Mouse (Mus musculus) heart, adult 2 months (tissue): ENCODE results near the gene Tcf25. TPM values are rescaled to one million over a fixed set of nuclear protein-coding genes. Genes with fewer than 3 reads are reported as not detected.

ENCODE experiments used
- DNase-seq, 2 experiments: peaks; one replicate each; pipeline ENCODE4 v3.0.0; 2021
- H3K27ac ChIP-seq: fragments of 200-600 bp; 2 replicates; pipeline ENCODE4 v1.8.1; 2022
- H3K27me3 ChIP-seq: fragments of 200-500 bp; 2 replicates; pipeline ENCODE4 v1.6.1; 2012; ENCODE audit warnings: mild to moderate bottlenecking, low read length, inconsistent platforms, mixed read lengths; ENCODE audit not compliant: control insufficient read depth, insufficient read depth
- H3K36me3 ChIP-seq: fragments of 200-500 bp; 2 replicates; pipeline ENCODE4 v1.6.1; 2012; ENCODE audit warnings: low read length, inconsistent platforms; ENCODE audit not compliant: control insufficient read depth, insufficient read depth
- H3K4me1 ChIP-seq: fragments of 200-500 bp; 2 replicates; pipeline ENCODE4 v1.6.1; 2011; ENCODE audit warnings: low read length; ENCODE audit not compliant: control insufficient read depth, insufficient read depth
- H3K4me3 ChIP-seq: fragments of 200-600 bp; 2 replicates; pipeline ENCODE4 v1.8.1; 2022
- H3K79me2 ChIP-seq: fragments of 200-500 bp; replicated peaks from 2 replicates; pipeline ENCODE4 v1.6.1; 2012; ENCODE audit warnings: mild to moderate bottlenecking, inconsistent platforms, low read length, moderate library complexity, mixed read lengths; ENCODE audit not compliant: control insufficient read depth, insufficient read depth
- H3K9ac ChIP-seq: fragments of 200-500 bp; 2 replicates; pipeline ENCODE4 v1.6.1; 2012; ENCODE audit warnings: low read depth, mild to moderate bottlenecking, control low read depth, inconsistent platforms, low read length, mixed read lengths
- CTCF ChIP-seq: fragments of 200-600 bp; IDR thresholded peaks from 2 replicates; pipeline ENCODE4 v1.8.1; 2022; ENCODE audit warnings: antibody characterized with exemption, mild to moderate bottlenecking, moderate library complexity
- EP300 ChIP-seq: fragments of 200-500 bp; IDR thresholded peaks from 2 replicates; pipeline ENCODE4 v1.6.1; 2011; ENCODE audit warnings: low read depth, low read length, control low read depth; ENCODE audit not compliant: insufficient read depth
- POLR2A ChIP-seq: fragments of 200-500 bp; IDR thresholded peaks from 2 replicates; pipeline ENCODE4 v1.6.1; 2011; ENCODE audit warnings: mild to moderate bottlenecking, low read depth, low read length, control low read depth; ENCODE audit not compliant: insufficient read depth
- WGBS: fragments of 180-500 bp; shearing (Covaris S2); methylation state at CpG from one replicate; pipeline ENCODE4 v1.1.7; 2018; 5-methylcytosine and 5-hydroxymethylcytosine counted together
- intact Hi-C: fragments of 180-260 bp; cut with DNase I; formaldehyde crosslinking; loops from one replicate; pipeline ENCODE4 v1.15.1; 2025
- long read RNA-seq: library from polyadenylated mRNA; stranded (forward); transcript quantifications from one replicate; pipeline ENCODE4 v2.0.0, GENCODE M21; 2021
- polyA plus RNA-seq: library from polyadenylated mRNA; depleted of rRNA; stranded (reverse); fragments of >200 nt; gene quantifications from 2 replicates; pipeline ENCODE4 v1.2.3, GENCODE M21; 2012; rRNA removed
- total RNA-seq, 2 experiments: library from RNA; stranded (reverse); gene quantifications; 2 replicates each; pipeline ENCODE4 v1.2.3; 2021

The Tcf25 gene
- total RNA-seq (100 to 1,000 TPM; 125 to 134 TPM), polyA plus RNA-seq (137 and 147 TPM in 2 replicates)
- long read RNA-seq, full-length matches to known transcripts: 124 of 153 reads
- long read RNA-seq, partial matches to known transcripts: 13 of 153 reads
- long read RNA-seq, other reads (novel, unspliced or antisense): 16 of 153 reads

DNA sequence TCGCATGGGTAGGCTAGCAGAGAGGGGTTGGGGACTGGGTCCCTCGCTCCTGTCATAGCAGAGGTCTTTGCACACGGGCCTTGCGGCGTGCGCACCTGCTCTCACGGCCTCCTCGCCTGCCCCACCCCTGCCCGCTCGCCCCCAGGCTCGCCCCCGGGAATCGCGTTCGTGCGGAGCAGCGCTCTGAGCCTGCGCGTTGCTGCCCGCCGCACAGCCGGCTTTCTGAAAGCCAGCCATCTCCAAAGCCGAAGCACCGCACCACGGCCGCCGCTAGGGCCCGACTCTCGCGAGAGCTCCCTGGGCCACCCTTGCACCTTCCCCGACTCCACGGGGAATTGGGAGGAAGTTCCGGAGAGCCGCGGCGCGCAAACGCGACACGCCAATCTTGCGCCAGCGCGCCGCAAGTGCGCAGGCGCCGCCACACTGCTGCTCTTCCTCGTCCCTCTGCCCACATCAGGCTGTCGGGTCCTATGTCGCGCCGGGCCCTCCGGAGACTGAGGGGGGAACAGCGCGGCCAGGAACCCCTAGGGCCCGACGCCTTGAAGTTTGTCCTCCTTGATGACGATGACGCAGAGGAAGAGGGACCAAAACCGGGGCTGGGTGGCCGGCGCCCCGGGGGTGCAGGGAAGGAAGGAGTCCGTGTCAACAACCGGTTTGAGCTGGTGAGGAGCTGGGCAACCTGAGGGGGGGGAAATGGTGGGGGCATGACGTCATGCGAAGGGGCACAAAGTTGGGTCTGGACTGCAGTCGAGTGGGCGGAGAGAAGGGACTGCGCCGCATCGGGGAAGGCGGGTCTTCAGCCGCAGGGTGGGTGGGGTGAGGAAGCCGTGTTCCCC, at the start of gene Tcf25:
Tcf25 (plus strand) TSS at position 351 of the 836 bp plus-strand sequence.
- intact Hi-C loops: loop anchor here (5.0 kb wide), 1 partner anchor 121 kb away; the partner anchor contains the start of genes Vps9d1 and Zfp276
- H3K27ac ChIP-seq: peak within 1 kb of the TSS; percentile 98
- DNase-seq: peak; percentile 95 to 97
- no peaks in the 10 kb centered on the region for H3K36me3 ChIP-seq
- no peaks in the 10 kb centered on the region for H3K27me3 ChIP-seq
- peaks cover 2% of the 10 kb centered on the region for H3K4me1 ChIP-seq
- peak within 1 kb of the TSS; percentile 83 for H3K4me3 ChIP-seq
- under 1% methylated on average over 75 of the region's 75 CpGs for WGBS
- H3K9ac ChIP-seq: peak within 1 kb of the TSS; percentile 82
- TF ChIP-seq EP300 (no peak), CTCF (peak; percentile 83), POLR2A (peak; percentile 89)
- H3K79me2 ChIP-seq: peaks cover 3% of the 10 kb centered on the region; the same call in 1 of the 2 replicates

DNA sequence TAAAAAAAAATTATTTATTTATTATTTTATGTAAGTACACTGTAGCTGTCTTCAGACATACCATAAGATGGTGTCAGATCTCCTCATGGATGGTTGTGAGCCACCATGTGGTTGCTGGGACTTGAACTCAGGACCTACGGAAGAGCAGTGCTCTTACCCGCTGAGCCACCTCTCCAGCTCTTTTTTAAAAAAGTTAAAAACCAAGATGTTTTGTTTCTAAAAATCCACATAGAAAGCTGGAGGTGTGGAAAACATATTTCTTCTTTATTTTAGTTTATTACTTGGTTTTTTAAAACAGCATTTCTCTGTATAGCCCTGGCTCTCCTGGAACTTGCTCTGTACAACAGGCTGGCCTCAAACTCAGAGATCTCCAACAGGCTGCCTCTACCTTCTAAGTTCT, 45.0 kb upstream of the Tcf25 start:
- Histone ChIP-seq H3K79me2 (no peaks in the 10 kb centered on the region), H3K9ac (no peak overlapping the region), H3K27ac (no peak overlapping the region), H3K27me3 (peaks cover 3% of the 10 kb centered on the region), H3K4me3 (no peak overlapping the region), H3K4me1 (no peaks in the 10 kb centered on the region), H3K36me3 (no peaks in the 10 kb centered on the region)
- 89% methylated on average over 2 of the region's 2 CpGs for WGBS
- no peak for DNase-seq
- TF ChIP-seq EP300 (no peak), POLR2A (no peak), CTCF (no peak)
- intact Hi-C loops: no loop called here

DNA sequence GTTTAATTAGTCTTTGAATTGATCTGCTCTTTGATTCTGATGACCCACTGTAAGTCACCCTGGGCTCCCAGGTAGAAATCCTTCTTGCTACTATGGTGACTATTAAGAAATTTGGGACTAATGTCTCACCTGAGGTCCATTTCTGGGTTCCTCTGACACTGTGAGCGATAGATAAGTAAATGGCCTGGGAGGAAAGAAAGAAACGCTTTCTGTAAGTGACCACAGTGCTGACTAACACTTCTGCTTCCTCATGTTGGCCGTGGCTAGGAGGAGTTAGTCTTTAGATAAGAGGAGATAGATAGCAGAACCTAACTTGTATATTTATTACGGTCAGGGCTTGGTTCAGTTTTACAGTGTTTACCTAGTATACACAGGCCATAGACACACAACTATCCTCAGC, 44.2 kb upstream of the Tcf25 start:
- H3K27me3 ChIP-seq: peaks cover 3% of the 10 kb centered on the region
- no peak overlapping the region for H3K27ac ChIP-seq
- H3K36me3 ChIP-seq: no peaks in the 10 kb centered on the region
- no peak overlapping the region for H3K9ac ChIP-seq
- no peaks in the 10 kb centered on the region for H3K4me1 ChIP-seq
- TF ChIP-seq EP300 (no peak), POLR2A (no peak), CTCF (no peak)
- intact Hi-C loops: no loop called here
- H3K4me3 ChIP-seq: no peak overlapping the region
- no peak for DNase-seq
- 47% methylated on average over 4 of the region's 4 CpGs for WGBS
- H3K79me2 ChIP-seq: no peaks in the 10 kb centered on the region

DNA sequence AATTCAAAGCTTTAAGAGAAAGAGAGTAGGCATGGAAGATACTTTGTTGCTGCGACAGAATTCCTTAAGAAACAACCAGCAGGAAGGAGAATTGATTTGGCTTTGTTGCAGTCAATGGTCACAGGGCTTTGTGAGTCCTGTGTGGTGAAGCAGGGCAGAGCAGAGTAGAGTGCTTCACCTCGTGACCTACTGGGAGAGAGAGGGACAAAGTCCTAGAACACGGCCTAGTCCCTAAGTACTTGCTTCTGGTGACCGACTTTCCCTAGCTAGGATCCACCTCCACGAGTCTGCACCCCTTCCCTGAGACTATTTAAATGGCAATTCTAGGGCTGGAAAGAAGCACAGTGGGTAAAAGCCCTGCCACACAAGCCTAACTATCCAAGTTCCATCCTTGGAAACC, 43.6 kb upstream of the Tcf25 start:
- TF ChIP-seq CTCF: no peak
- no peak for TF ChIP-seq EP300
- no peak for TF ChIP-seq POLR2A
- H3K4me3 ChIP-seq: no peak overlapping the region
- H3K9ac ChIP-seq: no peak overlapping the region
- H3K27me3 ChIP-seq: peaks cover 3% of the 10 kb centered on the region
- no peaks in the 10 kb centered on the region for H3K4me1 ChIP-seq
- WGBS: 76% methylated on average over 5 of the region's 5 CpGs
- H3K79me2 ChIP-seq: no peaks in the 10 kb centered on the region
- DNase-seq: no peak
- H3K36me3 ChIP-seq: no peaks in the 10 kb centered on the region
- intact Hi-C loops: no loop called here
- H3K27ac ChIP-seq: no peak overlapping the region

DNA sequence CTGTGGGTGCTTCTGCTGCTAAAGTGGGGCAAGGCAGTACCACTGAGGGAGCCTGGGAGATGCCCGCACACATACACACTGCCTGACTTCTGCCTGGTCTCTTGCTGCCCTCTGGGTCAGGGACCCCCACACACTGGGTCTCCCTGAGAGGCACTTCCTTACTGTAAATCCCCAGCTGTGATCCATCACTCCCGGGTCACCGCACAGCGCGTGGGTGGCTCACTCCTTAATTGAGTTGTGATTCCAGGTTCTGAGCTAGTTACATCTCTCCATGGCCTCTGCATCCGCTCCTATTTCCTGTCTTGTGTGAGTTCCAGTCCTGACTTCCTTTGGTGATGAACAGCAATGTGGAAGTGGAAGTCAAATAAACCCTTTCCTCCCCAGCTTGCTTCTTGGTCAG, 42.9 kb upstream of the Tcf25 start:
- Histone ChIP-seq H3K36me3 (no peaks in the 10 kb centered on the region), H3K79me2 (no peaks in the 10 kb centered on the region), H3K9ac (no peak overlapping the region), H3K27me3 (peaks cover 3% of the 10 kb centered on the region), H3K27ac (no peak overlapping the region), H3K4me1 (no peaks in the 10 kb centered on the region), H3K4me3 (no peak overlapping the region)
- intact Hi-C loops: no loop called here
- WGBS: 47% methylated on average over 6 of the region's 6 CpGs
- no peak for DNase-seq
- TF ChIP-seq CTCF (no peak), EP300 (no peak), POLR2A (no peak)

DNA sequence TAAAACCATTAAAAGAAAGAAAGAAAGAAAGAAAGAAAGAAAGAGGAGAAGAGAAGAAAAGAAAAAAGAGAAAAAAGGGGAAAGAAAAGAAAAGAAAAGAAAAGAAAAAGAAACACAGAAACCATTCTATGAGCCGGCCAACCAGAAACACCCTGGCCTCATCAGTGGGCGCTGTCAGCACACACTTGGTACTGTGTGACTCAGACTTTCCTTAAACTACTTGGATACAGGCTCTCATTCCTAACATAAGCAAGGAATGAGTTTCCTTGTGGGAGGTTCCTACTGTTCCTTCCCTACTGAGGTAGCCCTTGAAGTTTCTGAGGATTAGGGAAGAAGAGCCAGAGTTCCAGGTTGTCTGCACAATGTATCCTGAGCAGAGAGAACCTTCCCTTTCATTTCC, 42.3 kb upstream of the Tcf25 start:
- DNase-seq: no peak
- intact Hi-C loops: no loop called here
- Histone ChIP-seq H3K27ac (no peak overlapping the region), H3K4me3 (no peak overlapping the region), H3K27me3 (peaks cover 3% of the 10 kb centered on the region), H3K79me2 (no peaks in the 10 kb centered on the region), H3K4me1 (no peaks in the 10 kb centered on the region), H3K36me3 (no peaks in the 10 kb centered on the region), H3K9ac (no peak overlapping the region)
- TF ChIP-seq POLR2A: no peak
- WGBS: 28% methylated on average over 2 of the region's 2 CpGs
